In genomic region chr11:65597298-65598076, GRCm38 (mm10) we compare ENCODE assay signal across 21 mouse cellular contexts.
A peak's percentile ranks its signal among the peaks of the same experiment; 100 is the strongest.
DNase-seq lines count a peak whose midpoint lies in the region; ATAC-seq lines count a peak whose summit lies in the region.
"Had no signal": no experiment of that assay in that cellular context is flagged by ENCODE, and none has a peak within 500 bp of the region (broad histone marks: within the 10 kb centered on the region; RNA-seq: fewer than 3 reads in every experiment).

No protein-coding gene starts in this region.

- H3K9ac ChIP-seq in embryonic facial prominence, embryonic 11.5 days (replicated peaks; ENCODE audit: low read length), result no peak overlapping the region
- H3K9ac ChIP-seq in embryonic facial prominence, embryonic 14.5 days (ENCODE audit: low read depth, low read length), result no peak overlapping the region
- no peak overlapping the region for H3K9ac ChIP-seq in stomach, embryonic 16.5 days (ENCODE audit: low read length)
- H3K9ac ChIP-seq: forebrain, embryonic 12.5 days; forebrain, postnatal 0 days; heart, embryonic 15.5 days had no signal

- no peaks in the 10 kb centered on the region for H3K27me3 ChIP-seq in embryonic facial prominence, embryonic 11.5 days (ENCODE audit: control insufficient read depth, insufficient read depth, low read length)
- no peaks in the 10 kb centered on the region for H3K27me3 ChIP-seq in embryonic facial prominence, embryonic 10.5 days (replicated peaks; ENCODE audit: low read depth, poor library complexity, severe bottlenecking)
- no peaks in the 10 kb centered on the region for H3K27me3 ChIP-seq in embryonic facial prominence, embryonic 14.5 days (replicated peaks; ENCODE audit: control insufficient read depth, insufficient read depth, low read length)
- H3K27me3 ChIP-seq in stomach, embryonic 16.5 days (ENCODE audit: control insufficient read depth, insufficient read depth, low read length), result no peaks in the 10 kb centered on the region
- H3K27me3 ChIP-seq: forebrain, embryonic 12.5 days; heart, embryonic 15.5 days; Patski had no signal

- H3K36me3 ChIP-seq in embryonic facial prominence, embryonic 11.5 days (replicated peaks; ENCODE audit: control insufficient read depth, insufficient read depth, low read depth, low read length), result no peaks in the 10 kb centered on the region
- H3K36me3 ChIP-seq in embryonic facial prominence, embryonic 10.5 days (replicated peaks), result no peaks in the 10 kb centered on the region
- H3K36me3 ChIP-seq in embryonic facial prominence, embryonic 14.5 days (ENCODE audit: control insufficient read depth, insufficient read depth, low read length), result no peaks in the 10 kb centered on the region
- no peaks in the 10 kb centered on the region for H3K36me3 ChIP-seq in stomach, embryonic 16.5 days (ENCODE audit: control insufficient read depth, insufficient read depth, low read length)
- H3K36me3 ChIP-seq: forebrain, embryonic 12.5 days; heart, embryonic 15.5 days had no signal

- no peaks in the 10 kb centered on the region for H3K9me3 ChIP-seq in embryonic facial prominence, embryonic 11.5 days (replicated peaks; ENCODE audit: control insufficient read depth, low read length)
- no peaks in the 10 kb centered on the region for H3K9me3 ChIP-seq in embryonic facial prominence, embryonic 10.5 days
- H3K9me3 ChIP-seq in embryonic facial prominence, embryonic 14.5 days (ENCODE audit: control insufficient read depth, low read length), result no peaks in the 10 kb centered on the region
- no peaks in the 10 kb centered on the region for H3K9me3 ChIP-seq in stomach, embryonic 16.5 days (replicated peaks; ENCODE audit: control insufficient read depth, low read length)
- H3K9me3 ChIP-seq: forebrain, embryonic 12.5 days; heart, embryonic 15.5 days had no signal

- no peak for ATAC-seq in embryonic facial prominence, embryonic 11.5 days (replicated peaks; ENCODE audit: insufficient number of reproducible peaks, low FRiP score, low TSS enrichment, low read depth)
- ATAC-seq in embryonic facial prominence, embryonic 14.5 days (ENCODE audit: low read depth), result 0 out of 2 replicates have a peak, but pooled peaks have one; percentile 6
- ATAC-seq in stomach, embryonic 16.5 days (ENCODE audit: insufficient read depth, low FRiP score), result peak; percentile 50; the same call in 1 of the 2 replicates
- ATAC-seq: activated CD4-positive, CD25-positive, alpha-beta regulatory T cell, adult 4 months; forebrain, postnatal 0 days; hindbrain, embryonic 16.5 days; Patski had no signal

- no peak overlapping the region for H3K4me2 ChIP-seq in embryonic facial prominence, embryonic 11.5 days (ENCODE audit: low read depth, low read length)
- H3K4me2 ChIP-seq in embryonic facial prominence, embryonic 14.5 days (ENCODE audit: low read depth, low read length), result no peak overlapping the region
- H3K4me2 ChIP-seq in stomach, embryonic 16.5 days (ENCODE audit: low read depth, low read length), result no peak overlapping the region
- H3K4me2 ChIP-seq: forebrain, embryonic 12.5 days; heart, embryonic 11.5 days; heart, embryonic 15.5 days had no signal

- no peak overlapping the region for H3K27ac ChIP-seq in embryonic facial prominence, embryonic 11.5 days (replicated peaks; ENCODE audit: low read depth, low read length)
- H3K27ac ChIP-seq in embryonic facial prominence, embryonic 10.5 days (replicated peaks), result no peak overlapping the region
- H3K27ac ChIP-seq in embryonic facial prominence, embryonic 14.5 days (replicated peaks; ENCODE audit: low read depth, low read length), result no peak overlapping the region
- no peak overlapping the region; the same call in 1 of the 2 replicates for H3K27ac ChIP-seq in stomach, embryonic 16.5 days (ENCODE audit: low read length)
- H3K27ac ChIP-seq: forebrain, embryonic 12.5 days; heart, adult 2 months; heart, embryonic 15.5 days had no signal

- H3K4me3 ChIP-seq in embryonic facial prominence, embryonic 11.5 days (ENCODE audit: low read depth, low read length), result no peak overlapping the region
- no peak overlapping the region for H3K4me3 ChIP-seq in embryonic facial prominence, embryonic 10.5 days
- no peak overlapping the region for H3K4me3 ChIP-seq in embryonic facial prominence, embryonic 14.5 days (ENCODE audit: low read depth, low read length)
- no peak overlapping the region for H3K4me3 ChIP-seq in stomach, embryonic 16.5 days (replicated peaks; ENCODE audit: low read length)
- H3K4me3 ChIP-seq: forebrain, embryonic 12.5 days; heart, adult 2 months; heart, embryonic 15.5 days had no signal

- 51% methylated on average over 2 of the region's 2 CpGs for WGBS in embryonic facial prominence, embryonic 11.5 days
- WGBS in embryonic facial prominence, embryonic 10.5 days, result 74% methylated on average over 2 of the region's 2 CpGs
- 27% methylated on average over 2 of the region's 2 CpGs for WGBS in embryonic facial prominence, embryonic 14.5 days
- WGBS in stomach, embryonic 16.5 days, result 42% methylated on average over 2 of the region's 2 CpGs

- peak; percentile 13 for DNase-seq in embryonic facial prominence, embryonic 11.5 days (ENCODE audit: low spot score)
- no peak for DNase-seq in embryonic facial prominence, embryonic 10.5 days (ENCODE audit: low spot score)
- DNase-seq in Muller cell, postnatal 12 days (ENCODE audit: inconsistent ontology term), result peak; percentile 7
- peak; percentile 49 for DNase-seq in embryonic facial prominence, embryonic 14.5 days (ENCODE audit: low spot score)
- no peak for DNase-seq in thymus, postnatal 25 days
- DNase-seq in ovary, adult 18-20 months (ENCODE audit: low spot score), result no peak
- no peak for DNase-seq in cerebellum, adult 9-10 months
- DNase-seq: adrenal gland, postnatal 14 days; cerebellum, adult 2 months; cerebellum, postnatal 14 days; forebrain, postnatal 0 days; gastrocnemius, postnatal 14 days; heart, adult 2 months; kidney, adult 11 months had no signal

- H3K4me1 ChIP-seq in embryonic facial prominence, embryonic 11.5 days (ENCODE audit: control insufficient read depth, insufficient read depth, low read length), result no peaks in the 10 kb centered on the region
- no peaks in the 10 kb centered on the region for H3K4me1 ChIP-seq in embryonic facial prominence, embryonic 10.5 days
- no peaks in the 10 kb centered on the region for H3K4me1 ChIP-seq in embryonic facial prominence, embryonic 14.5 days (ENCODE audit: control insufficient read depth, insufficient read depth, low read length)
- H3K4me1 ChIP-seq in stomach, embryonic 16.5 days (ENCODE audit: control insufficient read depth, insufficient read depth, low read length), result no peaks in the 10 kb centered on the region
- H3K4me1 ChIP-seq: forebrain, embryonic 12.5 days; heart, embryonic 15.5 days had no signal

Comparison
In these comparisons a context has a peak if more than half of its experiments do, and no peak if none do; other contexts are left out.
1. DNase-seq: peak in embryonic facial prominence, embryonic 11.5 days (single experiment), Muller cell, postnatal 12 days (single experiment) and embryonic facial prominence, embryonic 14.5 days (single experiment); none in embryonic facial prominence, embryonic 10.5 days (single experiment), thymus, postnatal 25 days (single experiment), ovary, adult 18-20 months (single experiment) and cerebellum, adult 9-10 months (single experiment).